In the genomic region with DNA sequence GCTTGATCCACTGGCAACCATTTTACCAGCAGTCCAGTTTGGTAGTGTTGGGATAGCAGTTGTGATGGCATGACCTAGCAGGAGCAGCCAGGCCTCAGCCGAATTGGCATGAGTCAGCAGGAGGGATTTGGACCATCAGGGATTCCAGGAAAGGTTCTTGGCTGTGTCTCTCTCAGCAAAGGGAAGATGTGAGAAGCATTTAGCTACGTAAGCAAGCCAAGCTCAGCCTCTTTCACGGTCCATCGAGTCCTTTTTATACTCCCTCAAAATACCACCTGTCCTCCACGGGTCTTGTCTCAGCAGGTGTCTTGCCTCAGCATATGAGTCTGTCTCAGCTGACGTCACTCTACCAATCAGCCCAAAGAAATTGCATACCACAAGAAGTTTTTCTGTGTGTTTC, we compare ENCODE assay signal across 21 mouse cellular contexts.
DNase-seq lines count a peak whose midpoint lies in the region; ATAC-seq and TF ChIP-seq lines count a peak whose summit lies in the region.
"Had no signal": no experiment of that assay in that cellular context is flagged by ENCODE, and none has a peak within 500 bp of the region (broad histone marks: within the 10 kb centered on the region; RNA-seq: fewer than 3 reads in every experiment).

No protein-coding gene starts in this region.

- ATAC-seq in hindbrain, postnatal 0 days: no peak
- no peak for ATAC-seq in hindbrain, embryonic 12.5 days (ENCODE audit: low FRiP score)
- no peak for ATAC-seq in neural tube, embryonic 11.5 days (ENCODE audit: insufficient read depth, low FRiP score, low TSS enrichment)
- no peak for ATAC-seq in erythroblast, adult 5-6 weeks (replicated peaks; ENCODE audit: low FRiP score, poor library complexity, severe bottlenecking)
- ATAC-seq in liver, postnatal 0 days: no peak
- ATAC-seq: forebrain, embryonic 16.5 days; lung, postnatal 0 days; midbrain, embryonic 16.5 days had no signal

- no peak for TF ChIP-seq CTCF in hindbrain, postnatal 0 days (IDR thresholded peaks at IDR 0.05; ENCODE audit: low read depth)
- no peak for TF ChIP-seq CTCF in liver, postnatal 0 days (IDR thresholded peaks at IDR 0.05; ENCODE audit: low read depth)

- no peaks in the 10 kb centered on the region for H3K27me3 ChIP-seq in hindbrain, postnatal 0 days (ENCODE audit: insufficient read depth, low read length)
- no peaks in the 10 kb centered on the region for H3K27me3 ChIP-seq in hindbrain, embryonic 12.5 days
- no peaks in the 10 kb centered on the region for H3K27me3 ChIP-seq in neural tube, embryonic 11.5 days (ENCODE audit: control insufficient read depth, insufficient read depth, low read length)
- no peaks in the 10 kb centered on the region for H3K27me3 ChIP-seq in liver, postnatal 0 days (ENCODE audit: insufficient read depth, low read length)
- H3K27me3 ChIP-seq: heart, embryonic 13.5 days; hindbrain, embryonic 13.5 days had no signal

- H3K36me3 ChIP-seq in hindbrain, postnatal 0 days (ENCODE audit: insufficient read depth, low read length): no peaks in the 10 kb centered on the region
- no peaks in the 10 kb centered on the region for H3K36me3 ChIP-seq in hindbrain, embryonic 12.5 days
- H3K36me3 ChIP-seq in neural tube, embryonic 11.5 days (ENCODE audit: control insufficient read depth, insufficient read depth, low read length): no peaks in the 10 kb centered on the region
- no peaks in the 10 kb centered on the region for H3K36me3 ChIP-seq in liver, postnatal 0 days (replicated peaks; ENCODE audit: insufficient read depth, low read length)
- H3K36me3 ChIP-seq: embryonic facial prominence, embryonic 10.5 days; forebrain, embryonic 10.5 days; heart, embryonic 13.5 days; hindbrain, embryonic 13.5 days; limb, embryonic 10.5 days had no signal

- no peak for TF ChIP-seq EP300 in liver, postnatal 0 days (IDR thresholded peaks at IDR 0.05; ENCODE audit: low read depth)

- peak; percentile 8 for DNase-seq in hindbrain, postnatal 0 days (ENCODE audit: low spot score)
- DNase-seq in neural tube, embryonic 11.5 days (ENCODE audit: low spot score): peak; percentile 8
- DNase-seq in neural tube, embryonic 10.5 days (ENCODE audit: extremely low spot score, low spot score): no peak
- peak; percentile 48 for DNase-seq in brain, adult 2 months (ENCODE audit: low read depth, low spot score)
- DNase-seq in liver, postnatal 0 days: no peak
- DNase-seq: adrenal gland, postnatal 36 days; gastrocnemius, postnatal 14 days; heart, adult 18-20 months; liver had no signal

- no peak overlapping the region for H3K9ac ChIP-seq in hindbrain, postnatal 0 days (replicated peaks; ENCODE audit: low read length)
- H3K9ac ChIP-seq in hindbrain, embryonic 12.5 days: no peak overlapping the region
- no peak overlapping the region for H3K9ac ChIP-seq in neural tube, embryonic 11.5 days (ENCODE audit: low read length)
- no peak overlapping the region for H3K9ac ChIP-seq in liver, postnatal 0 days (replicated peaks)
- H3K9ac ChIP-seq: heart, embryonic 13.5 days; hindbrain, embryonic 13.5 days had no signal

- no peak overlapping the region for H3K4me3 ChIP-seq in hindbrain, postnatal 0 days (ENCODE audit: low read length)
- no peak overlapping the region for H3K4me3 ChIP-seq in hindbrain, embryonic 12.5 days
- no peak overlapping the region for H3K4me3 ChIP-seq in neural tube, embryonic 11.5 days (ENCODE audit: low read depth, low read length)
- H3K4me3 ChIP-seq in liver, postnatal 0 days (ENCODE audit: low read depth, low read length): no peak overlapping the region
- H3K4me3 ChIP-seq: embryonic facial prominence, embryonic 10.5 days; forebrain, embryonic 10.5 days; heart, embryonic 13.5 days; hindbrain, embryonic 13.5 days; limb, embryonic 10.5 days had no signal

- WGBS in hindbrain, postnatal 0 days: 29% methylated on average over 6 of the region's 6 CpGs
- WGBS in hindbrain, embryonic 12.5 days: 41% methylated on average over 6 of the region's 6 CpGs
- 43% methylated on average over 6 of the region's 6 CpGs for WGBS in neural tube, embryonic 11.5 days
- 75% methylated on average over 6 of the region's 6 CpGs for WGBS in liver, postnatal 0 days (ENCODE audit: insufficient replicate concordance)

- H3K9me3 ChIP-seq in hindbrain, postnatal 0 days (ENCODE audit: low read length): no peaks in the 10 kb centered on the region
- no peaks in the 10 kb centered on the region for H3K9me3 ChIP-seq in hindbrain, embryonic 12.5 days (replicated peaks)
- no peaks in the 10 kb centered on the region for H3K9me3 ChIP-seq in neural tube, embryonic 11.5 days (ENCODE audit: control insufficient read depth, low read length)
- no peaks in the 10 kb centered on the region for H3K9me3 ChIP-seq in liver, postnatal 0 days (ENCODE audit: low read length)
- H3K9me3 ChIP-seq: embryonic facial prominence, embryonic 10.5 days; forebrain, embryonic 10.5 days; heart, embryonic 13.5 days; hindbrain, embryonic 13.5 days; limb, embryonic 10.5 days had no signal

- no peak overlapping the region for H3K4me2 ChIP-seq in hindbrain, postnatal 0 days (ENCODE audit: low read depth, low read length)
- H3K4me2 ChIP-seq in hindbrain, embryonic 12.5 days (replicated peaks): no peak overlapping the region
- no peak overlapping the region for H3K4me2 ChIP-seq in neural tube, embryonic 11.5 days (ENCODE audit: low read depth)
- H3K4me2 ChIP-seq in liver, postnatal 0 days (ENCODE audit: low read depth, low read length): no peak overlapping the region
- H3K4me2 ChIP-seq: heart, embryonic 13.5 days; hindbrain, embryonic 13.5 days had no signal

- no peaks in the 10 kb centered on the region for H3K4me1 ChIP-seq in hindbrain, postnatal 0 days (ENCODE audit: insufficient read depth, low read length)
- H3K4me1 ChIP-seq in hindbrain, embryonic 12.5 days: no peaks in the 10 kb centered on the region
- H3K4me1 ChIP-seq in neural tube, embryonic 11.5 days (ENCODE audit: control insufficient read depth, insufficient read depth, low read length): no peaks in the 10 kb centered on the region
- H3K4me1 ChIP-seq in liver, postnatal 0 days (ENCODE audit: insufficient read depth): no peaks in the 10 kb centered on the region
- H3K4me1 ChIP-seq: heart, embryonic 13.5 days; hindbrain, embryonic 13.5 days had no signal

- no peak overlapping the region for H3K27ac ChIP-seq in hindbrain, postnatal 0 days
- H3K27ac ChIP-seq in hindbrain, embryonic 12.5 days: no peak overlapping the region
- no peak overlapping the region for H3K27ac ChIP-seq in neural tube, embryonic 11.5 days (ENCODE audit: low read depth, low read length)
- H3K27ac ChIP-seq in liver, postnatal 0 days (ENCODE audit: low read depth): no peak overlapping the region
- H3K27ac ChIP-seq: embryonic facial prominence, embryonic 10.5 days; forebrain, embryonic 10.5 days; heart, embryonic 13.5 days; hindbrain, embryonic 13.5 days; kidney, postnatal 0 days; limb, embryonic 10.5 days; macrophage had no signal

Comparison
In these comparisons a context has a peak if more than half of its experiments do, and no peak if none do; other contexts are left out.
1. DNase-seq: peak in hindbrain, postnatal 0 days (single experiment), neural tube, embryonic 11.5 days (single experiment) and brain, adult 2 months (single experiment); none in neural tube, embryonic 10.5 days (single experiment) and liver, postnatal 0 days (single experiment).